Mouse (Mus musculus) heart, embryonic 14.5 days (tissue): Measurements from ENCODE around the gene Fcer2a. TPM values are rescaled to one million over a fixed set of nuclear protein-coding genes. Genes with fewer than 3 reads are reported as not detected.

Experiments used
- ATAC-seq: fragments of 200-750 bp; cut with Nextera tagmentation; 2 replicates; pipeline ENCODE4 v1.8.0; 2017; ENCODE audit warnings: low read depth, moderate TSS enrichment; ENCODE audit not compliant: insufficient number of reproducible peaks, insufficient read depth, low FRiP score
- H3K27ac ChIP-seq, 2 experiments: fragments of 200-500 bp in 1 of 2; fragments of 300-500 bp in 1 of 2; sonication (generic) in 1 of 2; replicated peaks in 1 of 2; 2 replicates each; pipeline ENCODE4 v1.5.1; 2012 to 2014; ENCODE audit warnings: low read depth in 2 of 2, low read length in 2 of 2, control low read depth in 1 of 2, mild to moderate bottlenecking in 1 of 2, mixed read lengths in 1 of 2; ENCODE audit not compliant: control insufficient read depth in 1 of 2, insufficient read depth in 1 of 2
- H3K27me3 ChIP-seq: fragments of 300-500 bp; sonication (generic); 2 replicates; pipeline ENCODE4 v1.6.1; 2014; ENCODE audit warnings: mild to moderate bottlenecking, low read length, control low read depth; ENCODE audit not compliant: control insufficient read depth, insufficient read depth
- H3K36me3 ChIP-seq: fragments of 300-500 bp; sonication (generic); 2 replicates; pipeline ENCODE4 v1.6.1; 2014; ENCODE audit warnings: mild to moderate bottlenecking, control low read depth, low read length, mixed read lengths; ENCODE audit not compliant: control insufficient read depth, insufficient read depth
- H3K4me1 ChIP-seq, 2 experiments: fragments of 200-500 bp in 1 of 2; fragments of 300-500 bp in 1 of 2; sonication (generic) in 1 of 2; 2 replicates each; pipeline ENCODE4 v1.6.1; 2012 to 2014; ENCODE audit warnings: low read length in 2 of 2, control low read depth in 1 of 2, mixed read lengths in 1 of 2; ENCODE audit not compliant: control insufficient read depth in 2 of 2, insufficient read depth in 2 of 2
- H3K4me2 ChIP-seq: fragments of 300-500 bp; sonication (generic); 2 replicates; pipeline ENCODE4 v1.6.1; 2014; ENCODE audit warnings: mild to moderate bottlenecking, low read length
- H3K4me3 ChIP-seq, 2 experiments: fragments of 200-500 bp in 1 of 2; fragments of 300-500 bp in 1 of 2; sonication (generic) in 1 of 2; 2 replicates each; pipeline ENCODE4 v1.5.1; 2012 to 2014; ENCODE audit warnings: low read length in 2 of 2, mild to moderate bottlenecking in 2 of 2, control low read depth in 1 of 2, low read depth in 1 of 2, moderate library complexity in 1 of 2; ENCODE audit not compliant: control insufficient read depth in 1 of 2, insufficient read depth in 1 of 2
- H3K9ac ChIP-seq: fragments of 300-500 bp; sonication (generic); 2 replicates; pipeline ENCODE4 v1.6.1; 2014; ENCODE audit warnings: mild to moderate bottlenecking, low read length
- H3K9me3 ChIP-seq: fragments of 300-500 bp; sonication (generic); 2 replicates; pipeline ENCODE4 v1.6.1; 2016; ENCODE audit warnings: low read length, control low read depth; ENCODE audit not compliant: control insufficient read depth
- WGBS: fragments of 180-500 bp; shearing (Covaris S2); extraction: QIAGEN DNeasy Blood & Tissue Kit; methylation state at CpG from one replicate; pipeline ENCODE4 v1.1.7; 2014; 5-methylcytosine and 5-hydroxymethylcytosine counted together
- polyA plus RNA-seq: library from polyadenylated mRNA; unstranded; fragments of >200 nt; fragmentation: Nextera tagmentation; extraction: Ambion mirVana; gene quantifications from 2 replicates; pipeline ENCODE4 v1.2.1, GENCODE M21; 2014

Fcer2a gene
- not detected in 2 replicates for polyA plus RNA-seq

- H3K9ac ChIP-seq, result no peak within 1 kb of the TSS
- H3K4me3 ChIP-seq, result no peak within 1 kb of the TSS
- no peaks in the 10 kb centered on the region for H3K27me3 ChIP-seq
- no peak within 1 kb of the TSS for H3K4me2 ChIP-seq
- H3K27ac ChIP-seq, result no peak within 1 kb of the TSS
- WGBS, result 68% methylated on average over 3 of the region's 3 CpGs
- no peaks in the 10 kb centered on the region for H3K4me1 ChIP-seq
- H3K36me3 ChIP-seq, result no peaks in the 10 kb centered on the region
- ATAC-seq, result no peak
- H3K9me3 ChIP-seq, result no peaks in the 10 kb centered on the region
Observed at GRCm38 (mm10) chr8:3694121-3694520, at the start of gene Fcer2a. Gene Fcer2a (minus strand): TSS chr8:3694175.

GRCm38 (mm10) chr8:3736947-3737346 lies 43.0 kb upstream of the Fcer2a start:
- ATAC-seq, result no peak
- no peak overlapping the region for H3K4me2 ChIP-seq

GRCm38 (mm10) chr8:3735599-3735998 lies 41.6 kb upstream of the Fcer2a start:
- Histone ChIP-seq H3K9me3 (no peaks in the 10 kb centered on the region), H3K4me2 (no peak overlapping the region), H3K36me3 (no peaks in the 10 kb centered on the region), H3K4me3 (no peak overlapping the region), H3K4me1 (no peaks in the 10 kb centered on the region), H3K9ac (no peak overlapping the region), H3K27me3 (no peaks in the 10 kb centered on the region), H3K27ac (no peak overlapping the region)
- WGBS, result 70% methylated on average over 2 of the region's 2 CpGs
- no peak for ATAC-seq

More at GRCm38 (mm10) chr8:3736947-3737346, 43.0 kb upstream of the Fcer2a start:
- WGBS, result 78% methylated on average over 2 of the region's 2 CpGs
- Histone ChIP-seq H3K27me3 (no peaks in the 10 kb centered on the region), H3K9ac (no peak overlapping the region), H3K4me1 (no peaks in the 10 kb centered on the region), H3K9me3 (no peaks in the 10 kb centered on the region), H3K27ac (no peak overlapping the region), H3K36me3 (no peaks in the 10 kb centered on the region), H3K4me3 (no peak overlapping the region)

DNA sequence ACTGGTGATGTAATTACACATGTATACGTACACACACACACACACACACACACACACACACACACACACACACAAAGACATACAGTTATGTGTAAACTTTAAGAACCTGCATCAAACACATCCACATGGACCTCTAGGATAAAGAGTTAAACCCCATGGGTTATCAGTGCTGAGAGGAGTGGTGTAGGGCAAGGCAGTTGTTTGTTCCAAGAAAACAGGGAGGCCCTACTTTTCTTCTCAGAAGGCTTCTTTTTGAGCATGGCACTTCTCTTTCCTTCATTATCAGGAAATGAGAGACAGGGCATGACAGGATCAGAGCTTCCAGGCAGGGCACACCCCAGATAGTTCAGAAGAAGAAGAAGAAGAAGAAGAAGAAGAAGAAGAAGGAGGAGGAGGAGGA lies 40.1 kb upstream of the Fcer2a start:
- H3K27ac ChIP-seq, result no peak overlapping the region
- no peak for ATAC-seq
- H3K4me1 ChIP-seq, result no peaks in the 10 kb centered on the region
- H3K36me3 ChIP-seq, result no peaks in the 10 kb centered on the region
- no peaks in the 10 kb centered on the region for H3K27me3 ChIP-seq
- H3K9ac ChIP-seq, result no peak overlapping the region
- H3K4me3 ChIP-seq, result no peak overlapping the region
- no peaks in the 10 kb centered on the region for H3K9me3 ChIP-seq
- 41% methylated on average over 1 of the region's 1 CpGs for WGBS
- H3K4me2 ChIP-seq, result no peak overlapping the region

- no peak overlapping the region for H3K4me3 ChIP-seq
- no peak overlapping the region for H3K4me2 ChIP-seq
- peaks cover 0 to 11% of the 10 kb centered on the region in 2 experiments; a peak in 2 of 4 replicates for H3K4me1 ChIP-seq
- no peak for ATAC-seq
- H3K9ac ChIP-seq, result no peak overlapping the region
- 19% methylated on average over 1 of the region's 1 CpGs for WGBS
- H3K27me3 ChIP-seq, result no peaks in the 10 kb centered on the region
- no peaks in the 10 kb centered on the region for H3K9me3 ChIP-seq
- H3K36me3 ChIP-seq, result no peaks in the 10 kb centered on the region
- no peak overlapping the region for H3K27ac ChIP-seq
Observed at GRCm38 (mm10) chr8:3721041-3721440, 27.1 kb upstream of the Fcer2a start.

GRCm38 (mm10) chr8:3720551-3720950 lies 26.6 kb upstream of the Fcer2a start, which contains the start of gene Clec4g:
Gene Clec4g (minus strand): TSS chr8:3720651.
- ATAC-seq, result no peak
- H3K27me3 ChIP-seq, result no peaks in the 10 kb centered on the region
- H3K36me3 ChIP-seq, result no peaks in the 10 kb centered on the region
- H3K4me2 ChIP-seq, result no peak within 1 kb of the TSS
- no peaks in the 10 kb centered on the region for H3K9me3 ChIP-seq
- WGBS, result 66% methylated on average over 5 of the region's 5 CpGs
- H3K27ac ChIP-seq, result no peak within 1 kb of the TSS
- peaks cover 0 to 11% of the 10 kb centered on the region in 2 experiments; a peak in 2 of 4 replicates for H3K4me1 ChIP-seq
- no peak within 1 kb of the TSS for H3K4me3 ChIP-seq
- no peak within 1 kb of the TSS for H3K9ac ChIP-seq

- 19% methylated on average over 14 of the region's 14 CpGs for WGBS
- 0 out of 2 replicates have a peak, but pooled peaks have one; percentile 28 for ATAC-seq
- Histone ChIP-seq H3K9me3 (no peaks in the 10 kb centered on the region), H3K36me3 (no peaks in the 10 kb centered on the region), H3K27ac (no peak overlapping the region), H3K9ac (no peak overlapping the region), H3K4me1 (peaks cover 0 to 11% of the 10 kb centered on the region in 2 experiments; a peak in 2 of 4 replicates), H3K4me2 (no peak overlapping the region), H3K4me3 (no peak overlapping the region), H3K27me3 (no peaks in the 10 kb centered on the region)
Observed at GRCm38 (mm10) chr8:3718559-3718958, 24.6 kb upstream of the Fcer2a start.

GRCm38 (mm10) chr8:3717321-3717954 lies 23.5 kb upstream of the Fcer2a start:
- Histone ChIP-seq H3K27me3 (no peaks in the 10 kb centered on the region), H3K9me3 (no peaks in the 10 kb centered on the region), H3K4me2 (no peak overlapping the region), H3K4me1 (peaks cover 0 to 11% of the 10 kb centered on the region in 2 experiments; a peak in 2 of 4 replicates), H3K9ac (no peak overlapping the region), H3K36me3 (no peaks in the 10 kb centered on the region), H3K27ac (no peak overlapping the region; a peak in 1 of 4 replicates), H3K4me3 (no peak overlapping the region)
- WGBS, result 37% methylated on average over 12 of the region's 12 CpGs
- peak; percentile 55 for ATAC-seq
